Mouse (Mus musculus) gastrocnemius, postnatal 4 days (tissue): ENCODE measurements around the gene Rbfox2. TPM values are rescaled to one million over a fixed set of nuclear protein-coding genes. Genes with fewer than 3 reads are reported as not detected.
"Not testable (repeated sequence)": the region's sequence is repeated elsewhere in the genome, so short reads cannot be mapped to it uniquely, and the experiment has no call there.

ENCODE experiments used
- DNase-seq, 2 experiments: peaks; one replicate each; pipeline ENCODE4 v3.0.0; 2021 to 2022; ENCODE audit warnings: low spot score in 2 of 2, mixed read lengths in 2 of 2
- long read RNA-seq, 2 experiments: library from polyadenylated mRNA; stranded (forward); transcript quantifications; one replicate each; pipeline ENCODE4 v2.0.0; 2021
- total RNA-seq, 2 experiments: library from RNA; stranded (reverse); gene quantifications; 2 replicates each; pipeline ENCODE4 v1.2.3; 2021

The Rbfox2 gene
- 100 to 1,000 TPM; 289 to 339 TPM for total RNA-seq
- long read RNA-seq, experiment 1, full-length matches to known transcripts: 8 of 96 reads
- long read RNA-seq, experiment 1, partial matches to known transcripts: 9 of 96 reads
- long read RNA-seq, experiment 1, other reads (novel, unspliced or antisense): 79 of 96 reads
- long read RNA-seq, experiment 2, full-length matches to known transcripts: 6 of 98 reads
- long read RNA-seq, experiment 2, partial matches to known transcripts: 7 of 98 reads
- long read RNA-seq, experiment 2, other reads (novel, unspliced or antisense): 85 of 98 reads

DNA sequence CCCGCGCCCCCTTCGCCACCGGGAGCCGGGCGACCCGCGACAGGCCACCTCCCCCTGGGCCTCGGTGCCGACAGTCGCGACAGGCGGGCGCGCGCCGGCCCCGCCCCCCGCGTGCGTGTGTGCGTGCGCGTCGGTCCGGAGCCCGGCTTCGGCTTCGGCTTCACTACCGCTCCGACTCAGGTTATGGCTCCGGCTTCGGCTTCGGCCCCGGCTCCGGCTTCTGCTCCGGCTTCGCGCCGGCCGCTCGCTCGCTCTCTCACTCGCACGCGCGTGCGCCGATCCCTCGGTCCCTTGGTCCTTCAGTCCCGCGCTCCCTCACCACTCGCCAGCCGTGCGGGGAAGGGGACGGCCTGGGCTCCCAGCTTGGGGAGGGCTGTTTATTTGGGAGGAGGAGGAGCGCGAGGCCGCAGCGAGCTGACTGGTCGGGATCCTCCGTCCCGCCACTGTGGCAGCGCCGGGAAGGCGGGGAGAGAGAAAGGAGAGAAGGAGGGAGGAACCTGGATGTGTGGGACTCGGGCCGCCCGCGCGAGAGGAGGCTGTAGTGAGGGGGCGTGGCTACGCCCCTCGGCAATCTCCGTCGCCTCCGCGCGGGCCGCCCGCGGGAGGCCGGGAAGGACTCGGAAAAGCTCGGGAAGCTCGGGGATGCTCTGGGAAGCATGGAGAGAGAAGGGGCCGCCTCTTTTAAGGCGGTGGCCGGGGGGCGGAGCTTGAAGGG is at the start of gene Rbfox2:
Rbfox2 (minus strand) TSS at position 458 of the 715 bp plus-strand sequence.
- peak; percentile 92 to 95 for DNase-seq

DNA sequence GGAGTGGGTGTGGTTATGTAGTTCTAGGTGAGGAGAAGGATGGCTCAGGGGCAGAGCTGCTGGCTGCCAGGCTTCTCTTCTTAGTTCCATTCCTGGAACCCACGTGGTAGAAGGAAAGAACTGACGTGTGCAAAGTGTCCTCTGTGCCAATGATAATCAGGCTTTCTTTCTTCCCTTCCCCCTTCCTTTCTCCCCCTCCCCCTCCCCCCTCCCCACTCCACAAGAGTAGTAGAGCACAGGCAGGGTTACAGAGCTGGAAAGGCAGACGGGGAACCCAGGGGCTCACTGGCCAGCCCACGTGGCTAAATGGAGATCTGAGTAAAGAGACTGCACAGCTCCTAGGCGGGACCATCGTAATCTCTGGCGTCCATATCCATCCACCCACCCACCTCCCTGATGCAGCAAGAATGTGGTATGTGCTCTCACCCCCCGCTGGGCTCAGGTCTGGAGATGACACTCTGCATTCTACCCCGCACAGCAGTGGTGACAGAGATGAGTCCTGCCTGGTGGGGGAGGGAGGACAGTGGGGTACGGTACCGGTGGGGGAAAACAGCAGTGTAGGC is 49.5 kb upstream of the Rbfox2 start:
- no peak for DNase-seq

DNA sequence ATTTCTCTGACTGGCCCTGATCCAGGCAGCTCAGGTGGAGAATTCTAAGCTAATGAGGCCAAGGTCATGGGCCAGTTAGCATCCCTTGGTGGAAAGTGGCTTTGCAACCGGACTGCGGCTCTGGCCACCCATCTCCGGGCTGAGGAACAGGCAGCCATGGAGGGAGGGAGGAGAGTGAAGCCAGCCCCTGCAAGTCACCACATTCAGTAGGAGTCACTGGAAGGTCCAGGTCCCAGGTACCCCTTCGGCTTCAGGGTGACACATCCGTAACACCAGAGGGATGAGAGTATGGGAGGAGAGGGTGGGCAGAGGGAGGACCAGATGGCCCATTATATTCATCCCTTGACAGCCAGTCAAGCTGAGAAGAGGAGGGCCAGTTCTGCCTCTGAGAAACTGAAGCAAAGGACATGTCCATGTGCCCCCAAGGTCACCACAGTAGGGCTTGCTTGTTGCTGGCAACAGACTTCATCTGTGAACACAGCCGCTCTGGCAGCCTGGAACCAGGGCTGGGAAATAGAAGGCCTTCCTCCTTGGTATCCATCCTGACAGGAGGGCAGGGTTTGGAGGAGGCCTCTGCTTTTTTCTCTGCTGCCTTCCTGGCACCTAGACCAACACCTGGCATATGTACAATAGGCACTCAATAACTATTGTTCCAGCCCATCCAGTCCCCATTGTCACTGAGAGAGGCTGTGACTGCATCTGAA is 48.2 kb upstream of the Rbfox2 start:
- DNase-seq: no peak

DNA sequence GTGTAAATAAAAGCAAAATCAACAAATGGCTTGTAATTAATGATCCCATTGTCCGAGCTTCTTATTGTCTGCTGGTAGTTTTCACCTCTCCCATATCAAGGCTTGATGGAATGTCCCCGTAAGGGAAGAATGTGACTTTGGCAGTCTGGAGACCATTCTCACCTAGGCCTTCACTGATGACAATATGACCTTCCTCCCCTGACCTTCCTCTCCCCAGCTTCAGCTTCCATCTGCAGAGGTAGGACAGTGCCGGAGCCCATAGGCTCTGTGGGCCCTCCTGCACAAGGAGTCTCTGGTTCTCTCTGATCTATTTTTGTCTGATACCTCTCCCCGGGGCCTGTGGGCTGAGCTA is 47.7 kb upstream of the Rbfox2 start:
- DNase-seq: no peak

DNA sequence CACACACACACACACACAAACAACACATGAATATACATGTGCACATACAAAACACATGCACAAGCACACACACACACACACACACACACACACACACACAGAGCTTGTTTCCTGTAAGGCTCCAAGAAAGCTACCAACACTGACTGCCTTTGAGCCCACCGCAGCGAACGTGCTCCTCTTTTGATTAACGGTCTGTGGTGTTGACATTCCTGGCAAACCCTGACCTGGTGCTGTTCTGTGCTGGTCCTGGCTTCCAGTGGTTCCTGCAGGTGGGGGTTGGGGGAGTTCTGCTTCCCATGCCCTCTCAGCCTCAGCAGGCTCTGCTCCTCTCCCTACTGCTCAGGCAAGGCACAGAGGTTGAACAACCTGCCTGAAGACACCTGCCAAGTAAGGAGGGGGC is 47.0 kb upstream of the Rbfox2 start:
- no peak for DNase-seq

DNA sequence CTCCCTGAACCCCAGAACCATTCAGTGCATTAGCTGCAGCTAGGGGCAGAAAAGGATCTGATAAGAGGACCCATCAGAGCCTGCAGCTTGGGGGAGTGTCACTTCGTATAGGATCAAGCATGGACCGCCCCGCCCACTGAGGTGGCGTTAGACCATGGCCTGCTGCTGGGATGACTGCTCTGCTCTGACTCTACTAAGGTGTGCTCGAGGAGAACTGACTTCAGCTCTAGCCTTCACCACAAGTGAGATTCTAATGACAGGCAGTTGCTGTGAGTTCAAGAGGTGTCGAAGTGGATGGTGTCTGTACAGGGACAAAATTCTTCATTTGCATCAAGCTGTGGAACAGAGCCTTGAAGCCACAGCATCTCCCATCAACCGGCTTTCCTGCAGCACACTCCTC is 46.1 kb upstream of the Rbfox2 start:
- no peak for DNase-seq

DNA sequence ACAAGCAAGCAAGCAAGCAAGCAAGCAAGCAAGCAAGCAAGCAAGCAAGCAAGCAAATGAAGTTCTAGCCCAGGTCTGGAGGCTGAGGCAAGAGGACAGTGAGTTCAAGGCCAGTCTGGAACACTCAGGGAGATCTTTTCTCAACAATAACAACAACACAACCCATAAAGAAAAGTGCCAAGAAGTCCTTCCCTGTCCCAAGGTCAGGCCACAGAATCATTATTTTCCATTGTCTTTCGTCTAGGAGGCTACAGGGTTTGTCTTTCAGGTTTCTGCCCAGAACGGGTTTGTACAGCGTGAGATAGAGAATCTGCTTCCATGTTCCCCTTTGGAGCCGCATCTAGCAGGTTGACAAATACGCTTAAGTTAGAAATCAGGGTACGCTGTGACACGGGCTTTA is 43.3 kb upstream of the Rbfox2 start:
- no peak for DNase-seq

DNA sequence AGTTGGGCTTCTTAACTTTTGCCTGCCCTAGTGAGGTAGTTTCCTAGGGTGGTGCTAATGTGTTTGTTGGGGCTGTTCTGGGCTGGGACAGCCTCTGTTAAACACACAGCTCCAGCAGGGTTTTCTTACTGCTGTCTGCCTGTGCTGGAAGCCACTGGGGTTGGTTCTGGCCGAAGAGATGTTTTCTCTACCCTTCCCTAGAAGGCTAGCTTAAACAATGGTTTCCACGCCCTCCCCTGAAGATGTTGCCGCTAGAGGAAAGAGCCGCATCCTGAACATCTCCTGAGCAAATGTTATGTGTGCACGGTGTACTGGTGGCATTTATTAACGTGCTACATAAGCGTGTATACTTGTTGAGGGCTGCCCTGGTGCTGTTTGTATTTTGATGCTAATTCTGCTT is 41.3 kb upstream of the Rbfox2 start:
- no peak for DNase-seq

DNA sequence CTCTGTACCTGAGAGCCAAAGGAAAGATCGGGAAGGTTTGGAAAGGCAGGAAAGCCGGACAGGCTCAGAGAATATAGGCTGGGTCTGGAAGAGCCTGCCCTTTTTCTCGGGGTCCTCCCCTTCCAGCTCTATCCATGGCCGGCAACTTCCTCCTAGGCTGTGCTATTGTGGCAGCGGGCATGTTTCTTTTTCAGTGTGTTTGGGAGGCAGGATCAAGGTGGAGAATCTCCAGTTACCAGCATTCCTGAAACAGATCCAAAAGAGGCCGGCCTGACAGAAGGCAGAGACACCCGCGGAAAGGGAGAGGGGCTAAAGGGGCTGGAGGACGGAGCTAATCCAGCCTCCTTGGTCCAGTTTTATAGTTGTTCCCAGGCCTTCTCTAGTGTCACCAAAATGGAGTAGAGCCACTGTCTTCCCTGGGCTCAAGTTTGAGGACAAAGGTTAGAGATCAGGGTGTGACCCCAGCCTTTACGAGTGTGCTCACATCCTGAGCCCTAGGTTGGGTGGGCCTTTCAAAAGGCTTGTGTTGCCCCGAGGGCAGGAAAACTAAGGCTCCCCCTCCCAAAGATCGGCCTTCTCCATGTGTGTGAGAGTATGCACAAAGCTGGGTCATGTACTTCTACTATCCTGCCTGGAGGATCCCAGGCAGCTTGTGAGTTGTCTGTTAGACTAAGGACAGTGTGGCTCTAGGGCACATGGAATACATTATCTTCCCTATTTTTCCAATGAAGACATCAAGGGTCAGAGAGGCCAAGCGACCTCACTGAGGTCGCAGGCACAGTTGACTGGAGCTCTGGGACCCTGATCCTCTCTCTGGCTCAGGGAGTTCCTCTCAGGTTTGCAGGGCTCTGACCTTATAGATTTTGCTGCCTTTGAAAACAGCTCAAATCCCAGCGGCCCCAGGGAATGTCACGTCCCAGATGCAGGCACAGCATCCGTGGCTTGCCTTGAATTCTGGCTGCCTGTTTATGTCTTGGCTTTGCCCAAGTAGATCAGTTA is 37.6 kb upstream of the Rbfox2 start:
- no peak for DNase-seq

DNA sequence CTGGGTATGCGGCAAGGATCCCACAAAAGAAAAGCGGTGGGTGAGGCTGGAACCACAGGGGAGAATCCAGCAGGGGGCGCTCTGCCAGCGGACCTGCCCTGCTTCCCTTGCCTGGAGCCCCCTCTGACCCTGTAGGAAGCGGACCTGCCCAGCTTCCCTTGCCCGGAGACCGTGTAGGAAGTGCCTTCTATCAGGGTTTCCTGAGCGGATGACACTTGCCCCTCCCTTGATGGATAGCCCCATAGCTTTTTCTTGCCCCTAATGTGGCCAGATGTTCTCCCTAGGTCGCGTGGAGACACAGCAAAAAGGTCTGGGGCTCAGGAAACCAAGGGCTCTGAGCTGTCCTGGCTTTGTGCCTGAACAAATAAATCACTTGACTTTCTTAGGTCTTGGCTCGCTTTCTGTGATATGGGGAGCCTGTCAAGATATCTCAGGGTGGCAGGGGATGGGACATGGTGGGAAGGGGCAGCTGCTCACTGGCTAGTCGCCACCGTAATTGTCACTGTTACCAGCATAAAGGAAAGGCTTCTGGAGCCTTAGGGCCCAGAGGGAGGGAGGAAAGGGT is 36.8 kb upstream of the Rbfox2 start:
- peak; percentile 71 to 81 for DNase-seq

DNA sequence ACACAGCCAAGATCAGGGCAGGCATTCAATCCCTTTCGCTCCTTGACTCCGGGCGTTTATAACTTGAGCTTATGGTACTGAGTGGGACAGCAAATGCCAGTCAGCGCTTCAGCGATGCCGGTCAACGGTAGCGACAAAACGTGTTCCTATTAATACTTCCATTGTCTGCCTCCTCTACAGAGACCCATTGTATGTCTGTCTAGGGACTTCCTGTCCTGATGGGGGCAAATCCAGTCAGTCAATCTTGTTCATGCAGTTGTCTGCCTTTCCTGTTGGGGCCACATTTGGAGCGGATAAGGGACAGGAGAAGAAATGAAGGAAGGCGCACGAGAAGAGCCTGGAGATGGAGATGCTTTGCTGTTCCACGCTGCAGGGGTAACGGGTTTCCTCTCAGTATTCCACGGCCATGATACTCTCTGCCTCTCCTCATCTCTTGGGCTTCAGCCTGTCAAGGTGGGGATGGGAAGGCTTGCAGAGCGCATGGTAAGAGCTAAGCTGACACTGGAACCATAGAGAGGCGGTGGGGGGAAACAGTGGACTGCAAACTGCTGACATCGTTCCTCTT is 36.2 kb upstream of the Rbfox2 start:
- DNase-seq: no peak

DNA sequence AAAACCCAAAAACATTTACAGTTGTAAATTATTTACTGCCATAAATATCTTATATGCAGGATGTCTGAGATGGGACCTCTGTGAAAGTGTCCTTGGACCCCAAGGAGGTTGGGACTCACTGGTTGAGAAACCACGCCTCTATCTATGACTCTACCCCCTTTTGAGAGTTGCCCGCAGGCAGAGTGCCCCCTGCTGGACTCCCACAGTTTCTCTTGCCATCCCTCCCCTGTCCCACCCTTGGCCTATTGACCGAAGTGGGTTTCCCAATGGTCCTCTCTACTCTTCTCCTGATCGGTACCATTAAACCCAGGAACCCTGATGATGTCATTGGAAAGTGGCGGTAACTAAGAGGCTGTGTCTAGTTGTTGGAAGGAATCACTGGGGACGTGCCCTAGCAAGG is 35.2 kb upstream of the Rbfox2 start:
- no peak for DNase-seq

DNA sequence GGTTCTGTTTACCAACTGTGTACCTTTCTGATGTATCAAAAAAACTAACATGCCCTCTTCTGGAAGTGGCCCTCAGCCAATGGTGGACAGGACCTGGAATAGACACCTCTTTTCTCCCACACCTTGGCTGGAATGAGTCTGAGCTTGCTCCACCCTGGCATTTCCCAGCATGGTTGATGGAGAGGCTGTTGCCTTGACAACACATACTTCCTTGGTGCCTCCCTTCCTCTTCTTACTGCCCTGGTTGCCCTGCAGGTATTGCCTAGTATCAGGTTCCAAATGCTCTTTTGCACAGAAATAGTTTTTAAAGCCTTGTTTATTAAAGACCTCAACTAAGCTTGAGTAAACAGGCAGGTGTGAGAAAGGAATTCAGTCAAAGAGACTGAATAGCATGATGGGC is 33.8 kb upstream of the Rbfox2 start:
- no peak for DNase-seq

DNA sequence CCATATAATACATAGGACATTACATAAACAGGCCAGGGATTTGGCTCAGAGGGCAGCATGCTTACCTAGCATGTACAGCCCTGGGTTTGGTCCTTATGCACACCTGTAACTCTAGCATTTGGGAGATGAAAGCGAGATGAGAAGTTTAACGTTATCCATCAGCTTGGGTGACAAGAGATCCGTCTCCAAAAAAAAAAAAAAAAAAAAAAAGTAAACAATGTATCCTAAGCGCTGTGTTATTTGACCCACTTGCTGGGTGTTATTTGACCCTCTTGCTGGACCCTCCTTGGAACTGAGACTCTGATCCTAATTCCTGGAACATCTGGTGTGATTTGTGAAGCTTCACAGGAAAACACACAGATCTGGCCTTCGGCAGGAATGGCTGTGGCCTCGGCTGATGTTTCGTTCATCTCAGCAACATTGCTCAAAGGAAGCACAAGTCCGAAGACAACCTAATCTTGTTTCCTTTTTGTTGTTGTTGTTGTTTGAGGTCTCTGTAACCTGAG is 32.2 kb upstream of the Rbfox2 start:
- no peak for DNase-seq

DNA sequence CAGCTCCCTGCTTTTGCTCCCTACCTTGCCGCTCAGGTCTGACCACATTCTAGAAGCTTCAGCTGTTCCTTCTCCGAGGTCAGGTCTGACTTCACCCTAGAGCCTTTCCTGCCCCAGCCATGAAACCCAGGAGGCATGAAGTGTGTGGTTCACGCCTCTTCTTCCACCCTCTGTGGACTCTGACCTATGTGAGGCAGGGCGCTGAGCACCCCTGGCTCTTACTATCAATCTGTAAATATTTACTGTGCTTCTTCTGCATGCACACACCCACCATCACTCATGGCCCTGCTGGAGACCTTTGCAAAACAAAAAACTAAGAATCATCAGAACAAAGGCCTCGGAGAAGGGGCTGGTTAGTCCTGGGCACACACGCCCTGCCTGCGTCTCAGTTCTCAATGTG is 31.6 kb upstream of the Rbfox2 start:
- DNase-seq: no peak

DNA sequence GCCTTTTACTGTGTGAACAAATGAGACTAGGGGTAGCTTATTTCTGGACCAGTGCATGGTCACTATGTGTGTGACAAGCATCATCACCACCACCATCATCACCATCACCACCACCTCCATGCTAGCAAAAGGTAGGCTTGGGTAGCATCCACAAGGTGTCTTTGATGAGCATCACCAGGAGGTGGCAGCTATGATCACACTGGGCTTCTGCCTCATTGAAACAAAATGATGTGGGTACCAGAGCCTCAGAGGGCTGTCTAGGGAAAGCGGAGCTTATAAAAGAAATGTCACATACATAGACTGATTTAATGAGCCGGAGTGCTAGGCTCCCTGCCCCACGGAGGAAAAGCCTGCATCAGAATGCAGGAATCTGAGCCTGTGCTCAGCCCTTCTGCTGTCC is 31.1 kb upstream of the Rbfox2 start:
- no peak for DNase-seq

DNA sequence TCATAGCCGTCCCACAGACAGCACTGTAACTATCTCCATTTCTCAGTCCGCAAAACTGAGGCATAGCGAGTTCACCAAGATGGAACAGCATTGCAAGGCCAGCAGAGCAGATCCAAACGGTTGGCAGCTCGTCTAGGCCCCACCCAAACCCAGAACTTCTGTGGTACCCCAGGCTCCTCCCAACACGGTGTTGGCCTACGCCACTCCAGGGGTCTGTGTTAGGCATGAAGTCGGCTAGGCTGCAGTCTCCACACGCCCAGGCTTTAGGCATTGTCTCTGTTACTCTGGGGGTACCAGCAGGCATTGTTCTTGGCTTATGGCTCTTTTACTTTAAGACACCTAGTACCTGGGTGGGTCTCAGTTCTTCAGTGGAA is 30.2 kb upstream of the Rbfox2 start:
- no peak for DNase-seq

DNA sequence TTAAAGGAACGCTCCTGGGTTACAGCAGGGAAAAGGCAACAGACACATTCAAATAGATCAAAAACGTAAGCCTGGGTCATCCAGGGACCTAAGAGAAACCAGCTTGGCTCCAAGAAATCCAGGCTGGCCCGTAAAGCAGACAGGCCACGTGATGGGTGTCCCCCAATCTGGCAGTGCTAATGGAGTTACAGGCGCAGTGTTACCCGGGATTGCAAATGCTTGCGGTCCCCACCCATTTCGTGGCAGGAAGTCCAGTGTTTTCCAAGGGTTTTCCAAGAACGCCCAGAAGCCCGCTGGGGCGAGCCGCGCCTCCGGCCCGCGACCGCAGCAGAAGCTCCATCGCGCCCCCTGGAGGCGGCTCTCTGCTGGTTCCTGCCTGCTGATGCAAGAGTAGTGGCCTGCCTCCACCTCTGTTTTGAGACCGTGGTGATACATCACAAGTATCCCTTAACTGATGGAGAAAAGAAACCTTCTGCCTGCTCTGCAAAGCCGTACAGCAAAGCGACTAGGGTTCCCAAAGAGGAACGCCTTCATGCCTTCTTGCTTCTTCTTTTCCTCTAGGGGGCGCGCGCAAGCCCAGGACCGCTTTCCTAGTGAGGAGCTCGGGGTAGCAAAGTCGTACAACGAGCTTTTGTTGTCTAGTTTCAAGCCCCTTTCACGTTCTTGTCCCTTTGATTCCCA is 29.6 kb upstream of the Rbfox2 start:
- peak; percentile 91 to 95 for DNase-seq

DNA sequence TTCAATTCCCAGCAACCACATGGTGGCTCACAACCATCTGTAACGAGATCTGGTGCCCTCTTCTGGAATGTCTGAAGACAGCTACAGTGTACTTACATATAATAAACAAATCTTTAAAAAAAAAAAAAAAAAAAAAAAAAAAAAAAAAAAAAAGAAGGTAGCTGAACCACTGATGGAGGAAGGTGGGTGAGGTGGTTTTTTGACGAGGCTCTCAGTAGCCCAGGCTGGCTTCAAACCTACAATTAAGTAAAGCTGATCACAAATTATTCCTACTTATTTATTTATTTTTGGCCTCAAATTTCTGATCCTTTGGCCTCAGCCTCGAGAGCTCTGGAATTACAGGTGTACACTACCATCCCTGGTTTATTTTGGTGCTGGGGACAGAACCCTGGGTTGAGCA is 28.4 kb upstream of the Rbfox2 start:
- not testable (repeated sequence) for DNase-seq
